Mouse (Mus musculus): ENCODE measurements at regions not wholly inside any gene's neighbourhood (a gene's known extent, or its start where the extent isn't known, plus 50 kb on each side); places are given as distances from the start of the nearest gene placed in this dataset.
A peak's percentile ranks its signal among the peaks of the same experiment; 100 is the strongest.
"Not testable (repeated sequence)": the region's sequence is repeated elsewhere in the genome, so short reads cannot be mapped to it uniquely, and the experiment has no call there.

DNA sequence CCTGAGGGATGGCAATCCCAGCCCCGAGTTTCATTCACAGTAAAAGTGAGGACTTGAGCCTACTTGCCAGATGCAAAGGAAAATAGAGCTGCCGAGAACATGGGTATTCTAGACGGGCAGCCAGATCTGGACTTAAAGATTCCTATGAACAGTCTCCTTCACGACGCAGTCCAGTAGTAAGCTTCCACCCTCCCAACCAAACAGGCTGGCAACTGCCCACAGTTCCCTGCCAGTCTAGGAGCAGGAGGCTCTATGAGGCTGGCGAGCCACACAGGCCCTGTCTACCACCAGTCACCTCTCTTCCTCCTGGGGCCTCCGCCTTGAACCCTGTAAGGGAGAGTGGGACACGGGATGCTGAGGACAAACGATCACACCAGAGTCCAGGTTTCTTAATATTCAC, 153.5 kb upstream of the Snrpn start:
- DNase-seq (ENCODE audit: low spot score) = no peak

- DNase-seq (ENCODE audit: low spot score) = peak; percentile 75
Measured at GRCm38 (mm10) chr7:60244187-60244866, 104.3 kb upstream of the Snrpn start.

DNA sequence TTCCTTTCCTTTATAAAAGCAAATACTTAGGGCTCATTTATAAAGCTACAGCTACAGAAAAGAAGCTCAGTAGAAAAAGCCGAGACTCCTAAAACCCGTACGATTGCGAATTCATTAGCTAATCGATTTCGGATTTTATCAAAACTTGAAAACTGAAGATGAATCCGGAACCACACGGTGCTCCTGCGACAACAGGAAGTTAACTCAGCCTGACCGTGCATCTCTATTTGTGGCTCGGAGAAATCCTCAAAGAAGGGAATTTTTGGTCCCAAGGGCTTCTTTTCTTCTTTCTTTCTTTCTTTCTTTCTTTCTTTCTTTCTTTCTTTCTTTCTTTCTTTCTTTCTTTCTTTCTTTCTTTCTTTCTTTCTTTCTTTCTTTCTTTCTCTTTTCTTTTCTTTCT, 103.7 kb upstream of the Snrpn start:
- DNase-seq (ENCODE audit: low spot score) = peak; percentile 62

- DNase-seq (ENCODE audit: low spot score) = not testable (repeated sequence)
Measured at GRCm38 (mm10) chr7:60238595-60239195, 98.7 kb upstream of the Snrpn start.

GRCm38 (mm10) chr7:60216358-60217273, 76.6 kb upstream of the Snrpn start:
- DNase-seq (ENCODE audit: low spot score) = not testable (repeated sequence)

Data from embryo, embryonic 10 days (tissue).